Mouse (Mus musculus): ENCODE results near the gene Basp1. TPM values are rescaled to one million over a fixed set of nuclear protein-coding genes. Genes with fewer than 3 reads are reported as not detected.

Basp1 gene
- polyA plus RNA-seq, 1 experiment from 2014 or later = 57.0 TPM

DNA sequence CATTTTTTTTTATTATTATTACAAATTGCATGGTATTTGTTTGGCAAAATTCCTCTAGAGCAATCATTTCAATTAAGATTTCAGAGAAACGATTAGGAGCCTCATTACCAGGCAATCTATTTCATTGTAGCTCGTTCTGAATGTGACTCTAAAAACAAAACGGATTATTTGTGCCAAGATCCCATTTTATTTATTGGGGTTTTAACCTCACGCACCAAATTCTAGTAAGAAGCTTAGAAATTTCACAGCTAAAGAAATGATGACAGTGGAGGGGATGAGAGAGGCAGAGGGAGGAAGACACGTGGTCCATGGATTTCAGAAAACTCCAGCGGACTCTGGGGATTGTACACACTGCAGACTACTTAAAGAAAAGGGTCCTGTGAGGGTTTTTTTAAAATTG, 33.6 kb upstream of the Basp1 start:
- no peak overlapping the region for H3K4me2 ChIP-seq (ENCODE audit: low read depth, low read length)
- no peaks in the 10 kb centered on the region for H3K27me3 ChIP-seq (replicated peaks; ENCODE audit: control insufficient read depth, insufficient read depth, low read length)
- 66% methylated on average over 6 of the region's 6 CpGs for WGBS
- DNase-seq (ENCODE audit: low spot score) = no peak
- no peak overlapping the region for H3K4me3 ChIP-seq (ENCODE audit: low read depth, low read length)
- no peaks in the 10 kb centered on the region for H3K36me3 ChIP-seq (ENCODE audit: control insufficient read depth, insufficient read depth, low read length)
- H3K9me3 ChIP-seq (ENCODE audit: control insufficient read depth, low read length) = no peaks in the 10 kb centered on the region
- H3K27ac ChIP-seq (replicated peaks; ENCODE audit: low read depth, low read length) = no peak overlapping the region
- no peak overlapping the region for H3K9ac ChIP-seq (ENCODE audit: low read depth, low read length)
- peaks cover 10% of the 10 kb centered on the region for H3K4me1 ChIP-seq (ENCODE audit: control insufficient read depth, insufficient read depth, low read length)
- no peak for ATAC-seq (ENCODE audit: low read depth)

DNA sequence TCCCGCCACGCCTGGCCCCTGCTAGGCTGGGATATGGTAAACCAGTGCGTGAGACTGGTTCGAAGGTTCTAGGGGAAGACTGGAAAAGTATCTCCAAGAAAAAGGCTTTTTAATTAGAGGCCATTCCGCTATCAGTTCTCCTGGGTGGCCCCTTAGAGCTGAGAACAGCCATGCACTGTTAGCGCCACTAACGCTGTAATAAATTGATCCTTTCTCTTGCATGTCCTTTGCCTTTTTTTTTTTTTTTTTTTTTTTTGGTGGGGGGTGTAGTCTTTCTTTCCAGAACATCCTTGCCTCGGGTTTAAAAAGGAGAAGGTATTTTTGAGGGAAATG, 32.6 kb upstream of the Basp1 start:
- Histone ChIP-seq H3K4me3 (ENCODE audit: low read depth, low read length) (no peak overlapping the region; the same call in 1 of the 2 replicates), H3K4me2 (ENCODE audit: low read depth, low read length) (peak overlapping the region; percentile 47), H3K27me3 (replicated peaks; ENCODE audit: control insufficient read depth, insufficient read depth, low read length) (no peaks in the 10 kb centered on the region), H3K27ac (replicated peaks; ENCODE audit: low read depth, low read length) (no peak overlapping the region), H3K9me3 (ENCODE audit: control insufficient read depth, low read length) (no peaks in the 10 kb centered on the region), H3K4me1 (ENCODE audit: control insufficient read depth, insufficient read depth, low read length) (peaks cover 10% of the 10 kb centered on the region), H3K9ac (ENCODE audit: low read depth, low read length) (no peak overlapping the region), H3K36me3 (ENCODE audit: control insufficient read depth, insufficient read depth, low read length) (no peaks in the 10 kb centered on the region)
- DNase-seq (ENCODE audit: low spot score) (no peak), ATAC-seq (ENCODE audit: low read depth) (no peak)
- WGBS = 17% methylated on average over 8 of the region's 8 CpGs

DNA sequence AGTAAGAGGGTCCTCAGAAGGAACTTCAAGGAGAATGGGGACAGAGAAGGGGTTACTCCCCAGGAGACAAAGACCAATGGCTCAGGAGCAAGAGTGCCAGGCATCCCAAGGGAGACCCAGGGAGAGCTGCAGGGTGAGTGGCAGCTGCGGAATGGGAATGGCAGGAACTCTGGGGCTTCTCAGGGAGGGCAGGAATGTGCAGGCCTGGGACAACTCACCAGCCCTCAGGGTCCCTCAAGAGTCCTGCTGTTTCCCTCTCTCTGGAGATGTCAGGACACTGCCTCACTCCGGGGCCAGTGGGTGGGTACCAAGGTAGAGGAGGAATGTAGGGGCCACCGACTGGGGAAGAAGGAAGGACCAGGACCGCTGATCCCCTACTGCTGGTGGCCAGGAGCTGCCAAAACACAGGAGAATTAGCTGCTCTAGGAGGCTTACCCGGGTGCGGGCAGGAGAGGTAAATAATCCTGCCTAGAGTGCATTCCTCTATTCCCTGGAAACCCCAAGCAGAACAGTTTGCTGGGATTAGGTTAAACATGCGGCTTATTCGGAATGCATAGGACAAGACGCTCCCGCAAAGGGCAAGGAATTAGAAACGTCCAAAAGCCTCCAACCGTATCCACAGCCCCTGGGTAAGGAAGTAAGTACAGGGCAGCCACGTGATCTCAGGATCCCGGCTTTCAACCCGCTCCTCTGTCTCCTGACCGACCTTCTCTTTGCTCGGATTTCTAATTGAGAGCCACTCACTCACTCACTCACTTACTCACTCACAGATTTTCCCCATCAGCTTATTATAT, 32.0 kb upstream of the Basp1 start:
- no peak overlapping the region for H3K27ac ChIP-seq (replicated peaks; ENCODE audit: low read depth, low read length)
- H3K4me3 ChIP-seq (ENCODE audit: low read depth, low read length) = no peak overlapping the region; the same call in 1 of the 2 replicates
- no peak overlapping the region for H3K9ac ChIP-seq (ENCODE audit: low read depth, low read length)

DNA sequence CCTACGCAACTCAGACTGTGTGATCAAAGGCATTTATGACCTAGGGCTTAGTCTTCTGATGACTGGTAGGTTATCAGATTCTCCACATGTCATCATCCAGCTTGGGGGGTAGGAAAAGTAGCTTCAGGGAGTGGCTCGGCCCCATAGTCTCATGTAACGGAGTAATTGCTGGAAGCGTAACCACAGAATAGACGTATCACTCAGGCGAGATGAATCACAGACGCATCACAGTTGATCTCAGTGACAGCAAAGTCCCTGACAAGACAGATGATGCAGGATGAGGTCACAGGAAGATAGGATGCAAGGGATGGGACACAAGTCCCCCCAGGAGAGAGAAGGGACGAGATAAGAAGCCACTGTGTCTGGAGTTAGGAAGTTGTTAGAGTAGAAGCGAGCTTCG, 30.6 kb upstream of the Basp1 start:
- DNase-seq (ENCODE audit: low spot score) = no peak
- WGBS = 69% methylated on average over 10 of the region's 10 CpGs

More for the DNA sequence above, 32.0 kb upstream of the Basp1 start:
- peak; percentile 60 for ATAC-seq (ENCODE audit: low read depth)
- peak; percentile 79 for DNase-seq (ENCODE audit: low spot score)
- WGBS = 3% methylated on average over 17 of the region's 17 CpGs
- Histone ChIP-seq H3K4me1 (ENCODE audit: control insufficient read depth, insufficient read depth, low read length) (peaks cover 10% of the 10 kb centered on the region), H3K27me3 (replicated peaks; ENCODE audit: control insufficient read depth, insufficient read depth, low read length) (no peaks in the 10 kb centered on the region), H3K4me2 (ENCODE audit: low read depth, low read length) (peak overlapping the region; percentile 47), H3K36me3 (ENCODE audit: control insufficient read depth, insufficient read depth, low read length) (no peaks in the 10 kb centered on the region), H3K9me3 (ENCODE audit: control insufficient read depth, low read length) (no peaks in the 10 kb centered on the region)

DNA sequence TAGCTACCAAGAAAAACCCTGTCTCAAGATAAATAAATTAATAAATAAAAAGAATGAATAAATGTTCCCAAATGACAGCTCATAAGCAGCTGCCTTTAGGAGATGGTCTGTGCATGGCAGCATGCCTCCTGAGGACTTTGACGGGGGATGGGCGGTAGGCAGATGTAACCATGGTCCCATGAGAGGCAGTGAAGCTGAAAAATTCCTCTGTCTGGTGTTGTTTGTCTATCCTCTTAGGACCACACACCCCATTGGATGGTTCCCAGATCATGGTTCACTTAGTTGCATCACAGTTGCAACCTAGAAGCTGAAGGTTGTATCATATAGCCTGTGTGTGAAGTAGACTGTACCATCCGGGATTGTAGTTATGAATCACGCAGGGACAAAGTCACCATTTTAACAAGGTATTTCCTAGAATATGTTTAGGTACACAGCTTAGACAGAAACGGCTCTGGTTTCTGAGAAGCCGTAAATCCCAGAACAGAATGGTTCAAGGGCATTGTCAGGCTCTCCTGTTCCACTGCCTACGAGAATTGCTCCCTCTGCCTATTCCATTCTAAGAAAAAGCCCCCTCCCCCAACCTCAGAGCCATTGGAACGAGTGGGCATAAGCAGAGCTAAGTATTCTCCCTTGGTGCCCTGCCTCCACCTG, 29.7 kb upstream of the Basp1 start:
- H3K9me3 ChIP-seq (ENCODE audit: control insufficient read depth, low read length) = no peaks in the 10 kb centered on the region
- WGBS = 78% methylated on average over 8 of the region's 8 CpGs
- no peak overlapping the region for H3K9ac ChIP-seq (ENCODE audit: low read depth, low read length)
- no peaks in the 10 kb centered on the region for H3K36me3 ChIP-seq (ENCODE audit: control insufficient read depth, insufficient read depth, low read length)
- no peaks in the 10 kb centered on the region for H3K27me3 ChIP-seq (replicated peaks; ENCODE audit: control insufficient read depth, insufficient read depth, low read length)
- peak; percentile 10; the same call in 1 of the 2 replicates for ATAC-seq (ENCODE audit: low read depth)
- H3K4me2 ChIP-seq (ENCODE audit: low read depth, low read length) = no peak overlapping the region
- H3K4me1 ChIP-seq (ENCODE audit: control insufficient read depth, insufficient read depth, low read length) = peaks cover 10% of the 10 kb centered on the region
- no peak for DNase-seq (ENCODE audit: low spot score)
- H3K27ac ChIP-seq (replicated peaks; ENCODE audit: low read depth, low read length) = no peak overlapping the region
- no peak overlapping the region for H3K4me3 ChIP-seq (ENCODE audit: low read depth, low read length)

More for the DNA sequence above, 30.6 kb upstream of the Basp1 start:
- Histone ChIP-seq H3K9me3 (ENCODE audit: control insufficient read depth, low read length) (no peaks in the 10 kb centered on the region), H3K27me3 (replicated peaks; ENCODE audit: control insufficient read depth, insufficient read depth, low read length) (no peaks in the 10 kb centered on the region), H3K4me2 (ENCODE audit: low read depth, low read length) (no peak overlapping the region), H3K36me3 (ENCODE audit: control insufficient read depth, insufficient read depth, low read length) (no peaks in the 10 kb centered on the region), H3K27ac (replicated peaks; ENCODE audit: low read depth, low read length) (no peak overlapping the region), H3K4me3 (ENCODE audit: low read depth, low read length) (no peak overlapping the region), H3K4me1 (ENCODE audit: control insufficient read depth, insufficient read depth, low read length) (peaks cover 10% of the 10 kb centered on the region), H3K9ac (ENCODE audit: low read depth, low read length) (no peak overlapping the region)
- no peak for ATAC-seq (ENCODE audit: low read depth)

DNA sequence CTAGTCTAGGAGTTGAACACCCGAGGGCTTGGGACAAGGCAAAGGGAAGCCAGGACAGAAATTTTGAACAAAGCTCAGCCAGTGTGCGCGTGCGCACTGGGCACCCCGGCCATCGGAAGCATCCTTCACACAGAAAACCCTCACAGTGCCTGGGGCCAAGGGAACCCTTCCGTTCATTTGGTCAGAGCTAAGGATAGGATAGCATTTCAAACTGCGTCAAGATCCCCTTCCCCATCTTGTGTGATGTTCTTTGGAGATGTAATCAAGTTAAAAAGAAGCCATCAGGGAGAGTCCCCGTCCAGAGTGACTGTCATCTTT, 28.3 kb upstream of the Basp1 start:
- no peak for DNase-seq (ENCODE audit: low spot score)
- 46% methylated on average over 9 of the region's 9 CpGs for WGBS
- H3K4me1 ChIP-seq (ENCODE audit: control insufficient read depth, insufficient read depth, low read length) = peaks cover 10% of the 10 kb centered on the region
- H3K9ac ChIP-seq (ENCODE audit: low read depth, low read length) = no peak overlapping the region
- ATAC-seq (ENCODE audit: low read depth) = no peak
- no peak overlapping the region; the same call in 1 of the 2 replicates for H3K4me2 ChIP-seq (ENCODE audit: low read depth, low read length)
- no peaks in the 10 kb centered on the region for H3K36me3 ChIP-seq (ENCODE audit: control insufficient read depth, insufficient read depth, low read length)
- H3K9me3 ChIP-seq (ENCODE audit: control insufficient read depth, low read length) = no peaks in the 10 kb centered on the region
- H3K27me3 ChIP-seq (replicated peaks; ENCODE audit: control insufficient read depth, insufficient read depth, low read length) = no peaks in the 10 kb centered on the region
- H3K4me3 ChIP-seq (ENCODE audit: low read depth, low read length) = no peak overlapping the region
- H3K27ac ChIP-seq (replicated peaks; ENCODE audit: low read depth, low read length) = no peak overlapping the region

DNA sequence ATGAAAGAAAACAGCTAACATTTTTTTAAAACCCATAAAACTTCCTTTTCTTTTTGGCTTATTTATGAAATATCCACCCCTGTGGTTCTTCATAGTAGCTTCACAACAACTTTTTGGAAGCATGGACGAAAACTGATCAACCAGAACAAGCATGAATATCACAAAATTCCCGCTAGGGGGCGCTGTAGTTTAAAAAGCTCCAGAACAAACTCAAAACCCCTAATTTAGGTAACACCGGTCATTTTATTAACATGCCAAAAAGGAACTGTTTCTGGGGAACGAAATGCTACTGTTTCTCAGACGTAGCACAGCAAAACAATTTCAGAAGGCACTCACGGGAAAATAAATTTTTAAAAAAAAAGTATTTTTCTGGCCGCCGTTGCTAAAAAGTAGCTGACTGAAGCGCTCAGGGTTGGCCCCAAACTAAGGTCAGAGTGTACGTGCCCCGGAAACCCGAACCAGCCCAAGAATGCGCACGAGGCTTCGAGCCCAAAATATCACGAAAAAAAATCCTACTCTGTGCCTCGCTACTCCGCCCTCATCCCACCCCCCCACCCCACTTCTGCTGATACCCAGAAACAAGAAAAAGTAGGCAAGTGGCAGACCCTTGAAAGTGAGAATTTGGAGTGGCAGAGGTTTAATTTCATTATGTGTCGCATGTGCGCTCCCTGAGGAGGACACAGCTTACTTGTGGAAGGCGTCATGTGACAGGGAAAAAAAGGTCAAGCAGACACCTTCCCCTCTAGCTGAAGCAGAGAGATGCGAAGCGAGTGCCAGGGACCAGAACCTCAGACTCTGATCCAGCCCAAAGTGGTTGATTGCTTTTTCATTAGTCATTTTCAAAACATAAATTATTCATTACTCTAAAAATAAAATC, 27.7 kb upstream of the Basp1 start:
- peak overlapping the region; percentile 23 for H3K4me3 ChIP-seq (ENCODE audit: low read depth, low read length)
- no peak for ATAC-seq (ENCODE audit: low read depth)
- no peaks in the 10 kb centered on the region for H3K27me3 ChIP-seq (replicated peaks; ENCODE audit: control insufficient read depth, insufficient read depth, low read length)
- H3K9ac ChIP-seq (ENCODE audit: low read depth, low read length) = 0 out of 2 replicates have a peak overlapping the region, but pooled peaks have one; percentile 10
- no peaks in the 10 kb centered on the region for H3K9me3 ChIP-seq (ENCODE audit: control insufficient read depth, low read length)
- peaks cover 10% of the 10 kb centered on the region for H3K4me1 ChIP-seq (ENCODE audit: control insufficient read depth, insufficient read depth, low read length)
- no peaks in the 10 kb centered on the region for H3K36me3 ChIP-seq (ENCODE audit: control insufficient read depth, insufficient read depth, low read length)
- H3K4me2 ChIP-seq (ENCODE audit: low read depth, low read length) = peak overlapping the region; percentile 60
- DNase-seq (ENCODE audit: low spot score) = peak; percentile 84
- WGBS = 8% methylated on average over 24 of the region's 24 CpGs
- H3K27ac ChIP-seq (replicated peaks; ENCODE audit: low read depth, low read length) = no peak overlapping the region

DNA sequence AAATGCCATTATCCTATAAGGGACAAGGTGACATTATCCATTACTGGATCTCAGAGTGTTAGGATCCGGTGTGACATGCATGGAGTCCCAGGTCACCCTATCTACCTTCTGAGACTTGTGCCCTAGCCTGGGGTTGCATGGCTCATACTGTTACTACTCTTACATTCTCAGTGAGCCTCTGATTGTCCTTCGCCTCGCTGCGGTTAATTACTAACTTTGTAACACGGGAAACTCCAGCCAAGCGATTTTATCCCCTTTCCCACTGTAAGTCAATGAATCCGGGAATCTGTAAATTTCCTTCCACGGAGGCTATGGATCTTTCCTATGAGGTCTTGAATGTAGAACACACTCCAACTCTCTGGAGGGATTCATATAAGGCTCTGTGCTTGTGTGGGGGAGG, 26.8 kb upstream of the Basp1 start:
- WGBS = 82% methylated on average over 8 of the region's 8 CpGs

More for the DNA sequence above, 26.8 kb upstream of the Basp1 start:
- DNase-seq (ENCODE audit: low spot score) = no peak
- Histone ChIP-seq H3K27me3 (replicated peaks; ENCODE audit: control insufficient read depth, insufficient read depth, low read length) (no peaks in the 10 kb centered on the region), H3K9me3 (ENCODE audit: control insufficient read depth, low read length) (no peaks in the 10 kb centered on the region), H3K36me3 (ENCODE audit: control insufficient read depth, insufficient read depth, low read length) (no peaks in the 10 kb centered on the region), H3K9ac (ENCODE audit: low read depth, low read length) (no peak overlapping the region), H3K4me3 (ENCODE audit: low read depth, low read length) (no peak overlapping the region), H3K4me1 (ENCODE audit: control insufficient read depth, insufficient read depth, low read length) (peaks cover 2% of the 10 kb centered on the region; the same call in 1 of the 2 replicates), H3K27ac (replicated peaks; ENCODE audit: low read depth, low read length) (no peak overlapping the region), H3K4me2 (ENCODE audit: low read depth, low read length) (no peak overlapping the region)
- no peak for ATAC-seq (ENCODE audit: low read depth)
